Mouse (Mus musculus) testis, adult 2 months (tissue): ENCODE results near the gene Scgb1a1. TPM values are rescaled to one million over a fixed set of nuclear protein-coding genes. Genes with fewer than 3 reads are reported as not detected.
"Not testable (repeated sequence)": the region's sequence is repeated elsewhere in the genome, so short reads cannot be mapped to it uniquely, and the experiment has no call there.

Source experiments
- H3K27ac ChIP-seq: fragments of 200-500 bp; 2 replicates; pipeline ENCODE4 v1.5.1; 2012; ENCODE audit warnings: low read depth, low read length; ENCODE audit not compliant: control insufficient read depth, insufficient read depth
- H3K27me3 ChIP-seq: fragments of 200-500 bp; 2 replicates; pipeline ENCODE4 v1.6.1; 2012; ENCODE audit warnings: mild to moderate bottlenecking, low read length, moderate library complexity; ENCODE audit not compliant: control insufficient read depth, insufficient read depth
- H3K36me3 ChIP-seq: fragments of 200-500 bp; 2 replicates; pipeline ENCODE4 v1.6.1; 2012; ENCODE audit warnings: mild to moderate bottlenecking, low read length; ENCODE audit not compliant: control insufficient read depth, insufficient read depth
- H3K4me1 ChIP-seq: fragments of 200-500 bp; 2 replicates; pipeline ENCODE4 v1.6.1; 2012; ENCODE audit warnings: low read length; ENCODE audit not compliant: control insufficient read depth, insufficient read depth
- H3K4me3 ChIP-seq: fragments of 200-500 bp; 2 replicates; pipeline ENCODE4 v1.5.1; 2012; ENCODE audit warnings: low read depth, mild to moderate bottlenecking, low read length, moderate library complexity, mixed read lengths; ENCODE audit not compliant: control insufficient read depth
- CTCF ChIP-seq: fragments of 200-500 bp; IDR thresholded peaks from 2 replicates; pipeline ENCODE4 v1.5.1; 2012; ENCODE audit warnings: low read depth, mild to moderate bottlenecking, inconsistent platforms, low read length, moderate library complexity; ENCODE audit not compliant: control insufficient read depth, insufficient read depth, insufficient replicate concordance
- POLR2A ChIP-seq: fragments of 200-500 bp; IDR thresholded peaks from 2 replicates; pipeline ENCODE4 v1.6.1; 2012; ENCODE audit warnings: low read depth, mild to moderate bottlenecking, inconsistent platforms, low read length, moderate library complexity; ENCODE audit not compliant: control insufficient read depth
- polyA plus RNA-seq: library from polyadenylated mRNA; depleted of rRNA; stranded (reverse); fragments of >200 nt; gene quantifications from 2 replicates; pipeline ENCODE4 v1.2.3, GENCODE M21; 2012

The Scgb1a1 gene
- polyA plus RNA-seq, 1 experiment = 0.41 TPM

DNA sequence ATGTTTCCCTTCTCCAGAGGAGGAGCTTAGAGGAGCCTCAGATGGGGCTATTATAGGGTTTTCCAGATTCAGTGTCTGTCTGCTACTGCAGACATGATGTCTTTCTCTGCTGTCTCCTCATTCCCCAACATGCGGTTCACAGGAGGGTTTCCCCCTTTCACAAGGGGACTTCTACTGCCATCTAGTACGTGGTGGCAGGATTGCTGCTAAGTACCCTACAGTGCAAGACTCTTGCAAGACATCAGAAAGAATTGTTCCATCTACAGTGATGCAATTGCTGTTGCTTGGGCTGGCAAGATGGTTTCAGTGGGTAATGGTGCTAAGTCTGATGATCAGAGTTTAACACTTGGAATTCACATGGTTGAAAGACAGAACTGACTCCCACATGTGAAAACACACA lies 32.6 kb downstream of the Scgb1a1 start:
- H3K36me3 ChIP-seq = no peaks in the 10 kb centered on the region
- no peak overlapping the region for H3K4me3 ChIP-seq
- TF ChIP-seq CTCF = no peak
- TF ChIP-seq POLR2A = no peak

DNA sequence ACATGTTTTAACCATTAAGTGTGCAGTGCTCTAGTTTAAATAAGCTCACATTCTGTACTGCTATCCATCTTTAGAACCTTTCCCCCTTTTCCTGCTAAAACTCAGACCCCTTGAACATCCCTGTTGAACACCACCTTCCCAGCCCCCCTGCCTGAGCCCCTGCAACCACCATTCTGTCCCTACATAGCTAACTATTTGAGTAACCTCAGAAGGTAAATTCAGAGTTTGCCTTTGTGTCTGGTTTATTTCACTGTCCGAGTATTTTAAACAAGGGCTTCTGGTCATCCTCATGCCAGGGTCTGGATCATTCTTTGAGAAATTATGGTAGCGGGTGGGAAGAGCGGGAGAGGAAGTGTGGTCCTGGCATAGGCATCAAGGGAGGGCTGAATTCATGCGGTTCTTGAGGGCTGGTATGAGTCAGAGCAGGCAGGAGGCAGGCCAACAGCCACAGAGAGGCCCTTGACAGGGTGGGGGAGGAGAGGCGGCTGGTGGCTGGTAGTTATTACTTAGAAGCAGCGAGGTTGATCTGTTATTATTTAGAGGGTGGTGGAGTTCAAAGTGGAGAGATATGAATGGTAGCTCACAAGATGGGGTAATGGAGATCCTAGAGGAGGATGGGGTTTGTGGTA lies 34.8 kb downstream of the Scgb1a1 start:
- Histone ChIP-seq H3K4me1 (no peaks in the 10 kb centered on the region), H3K36me3 (no peaks in the 10 kb centered on the region), H3K27me3 (no peaks in the 10 kb centered on the region), H3K27ac (no peak overlapping the region), H3K4me3 (no peak overlapping the region)
- TF ChIP-seq CTCF = no peak
- no peak for TF ChIP-seq POLR2A

More for the DNA sequence above, 32.6 kb downstream of the Scgb1a1 start:
- Histone ChIP-seq H3K27me3 (no peaks in the 10 kb centered on the region), H3K4me1 (no peaks in the 10 kb centered on the region), H3K27ac (no peak overlapping the region)

DNA sequence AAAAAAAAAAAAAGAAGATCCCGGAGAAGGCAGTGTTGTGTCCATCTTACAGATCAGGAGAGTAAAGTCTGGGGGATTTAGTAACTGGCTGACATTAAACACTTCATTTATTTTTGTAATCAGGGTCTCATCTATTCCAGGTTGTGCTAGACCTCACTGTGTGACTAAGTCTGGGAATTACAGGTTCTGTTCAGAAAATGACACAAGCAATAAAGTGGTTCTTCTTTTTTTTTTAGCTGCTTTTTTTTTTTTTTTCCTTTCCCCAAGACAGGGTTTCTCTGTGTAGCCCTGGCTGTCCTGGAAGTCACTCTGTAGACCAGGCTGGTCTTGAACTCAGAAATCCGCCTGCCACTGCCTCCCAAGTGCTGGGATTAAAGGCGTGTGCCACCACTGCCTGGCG lies 35.8 kb downstream of the Scgb1a1 start:
- not testable (repeated sequence) for H3K27me3 ChIP-seq, H3K4me3 ChIP-seq, H3K27ac ChIP-seq

DNA sequence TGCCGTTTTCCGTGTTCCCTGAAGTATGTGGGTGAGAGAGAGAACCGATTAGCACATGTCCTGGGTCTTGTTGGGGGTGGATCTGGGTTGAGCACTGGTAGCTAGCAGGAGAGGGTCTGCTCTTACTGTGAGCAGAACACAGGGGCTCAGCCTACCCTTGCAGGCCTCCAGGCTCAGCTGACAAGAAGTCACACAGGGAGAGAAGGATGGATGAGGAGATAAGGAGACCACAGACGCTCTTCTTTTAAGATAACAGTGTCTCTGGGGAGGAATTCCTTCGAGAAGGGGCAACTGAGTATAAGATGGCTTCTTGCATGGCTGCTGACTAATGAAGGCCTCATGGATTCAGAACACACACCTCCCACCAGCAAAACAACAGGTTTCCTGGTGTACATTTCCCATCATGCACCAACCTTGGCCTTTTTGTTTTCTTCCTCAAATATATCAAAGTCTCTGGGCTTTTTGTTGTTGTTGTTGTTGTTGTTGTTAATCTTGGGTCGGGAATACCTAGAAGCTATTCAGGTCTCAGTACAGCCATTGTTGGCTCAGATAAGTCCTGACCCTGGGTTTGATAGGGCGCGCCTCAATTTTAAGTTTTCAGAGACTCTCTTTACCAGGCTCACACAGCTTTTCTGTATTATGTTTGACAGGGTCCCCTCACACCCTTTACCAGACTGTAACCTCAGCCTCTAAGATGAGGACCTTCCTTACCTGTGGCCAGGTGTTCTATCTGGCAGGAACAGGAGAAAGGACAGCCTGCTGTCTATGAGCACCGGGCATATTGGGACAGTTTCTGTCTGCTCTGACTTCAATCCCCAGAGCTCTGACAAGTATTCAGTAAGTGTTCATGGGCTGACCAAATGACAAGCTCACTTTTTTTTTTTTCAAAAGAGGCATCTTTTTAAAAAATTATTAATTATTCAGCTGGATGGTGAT lies 37.2 kb downstream of the Scgb1a1 start:
- Histone ChIP-seq H3K36me3 (no peaks in the 10 kb centered on the region), H3K4me3 (no peak overlapping the region), H3K27ac (no peak overlapping the region), H3K4me1 (peaks cover 5% of the 10 kb centered on the region), H3K27me3 (no peaks in the 10 kb centered on the region)
- no peak for TF ChIP-seq POLR2A
- no peak for TF ChIP-seq CTCF

More for the DNA sequence above, 35.8 kb downstream of the Scgb1a1 start:
- not testable (repeated sequence) for H3K4me1 ChIP-seq, H3K36me3 ChIP-seq

DNA sequence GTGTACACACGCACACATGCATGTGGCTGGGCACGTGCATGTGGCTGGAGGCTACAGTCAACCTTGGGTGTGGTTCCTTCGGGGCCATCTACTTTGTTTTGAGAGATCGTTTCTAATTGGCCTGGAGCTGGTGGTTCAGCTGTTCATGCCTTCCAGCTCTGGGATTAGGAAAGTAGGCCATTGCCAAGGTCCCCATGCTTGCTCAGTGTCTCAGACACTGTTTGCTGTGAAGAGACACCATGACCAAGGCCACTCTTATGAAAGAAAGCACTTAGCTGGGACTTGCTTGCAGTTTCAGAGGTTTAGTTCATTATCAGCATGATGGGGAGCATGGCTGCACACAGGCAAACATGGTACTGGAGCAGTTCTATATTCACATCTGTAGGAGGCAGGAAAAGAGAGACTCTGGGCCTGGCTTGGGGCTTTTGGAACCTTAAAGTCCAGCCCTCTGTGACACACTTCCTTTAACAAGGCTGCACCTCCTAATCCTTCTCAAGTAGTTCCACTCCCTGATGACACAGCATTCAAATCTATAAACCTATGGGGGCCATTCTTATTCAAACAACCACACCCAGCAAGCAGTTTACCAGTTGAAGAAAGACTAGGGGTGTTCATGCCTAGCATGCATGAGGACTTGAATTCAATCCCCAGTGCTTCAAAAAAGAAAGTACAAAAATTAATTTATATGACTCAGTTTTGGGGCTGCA lies 38.6 kb downstream of the Scgb1a1 start:
- Histone ChIP-seq H3K4me3 (no peak overlapping the region), H3K27ac (no peak overlapping the region), H3K36me3 (no peaks in the 10 kb centered on the region), H3K4me1 (peaks cover 5% of the 10 kb centered on the region), H3K27me3 (no peaks in the 10 kb centered on the region)
- TF ChIP-seq POLR2A (no peak), CTCF (no peak)

DNA sequence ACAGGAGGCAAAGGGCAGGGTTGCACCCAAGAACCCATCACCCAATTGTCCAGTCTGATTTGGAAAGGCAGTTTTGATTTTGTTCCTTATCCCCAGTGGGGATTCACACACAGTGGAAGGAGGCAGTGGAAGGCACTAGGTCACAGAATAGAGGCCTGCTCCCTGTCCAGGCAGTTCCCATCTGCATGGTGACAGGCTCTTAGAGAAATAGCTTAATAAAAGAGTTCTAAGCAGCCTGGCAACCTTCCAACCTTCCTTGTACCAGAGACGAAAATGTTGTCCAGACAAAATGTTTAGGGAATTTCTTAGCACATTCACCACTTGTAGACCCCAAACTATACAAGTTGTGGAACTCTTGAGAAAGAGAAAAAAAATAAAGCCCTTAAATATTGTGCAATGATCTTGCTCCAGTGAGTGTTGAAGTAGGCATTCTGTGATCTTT lies 39.8 kb downstream of the Scgb1a1 start:
- no peaks in the 10 kb centered on the region for H3K36me3 ChIP-seq
- H3K4me3 ChIP-seq = no peak overlapping the region
- no peak for TF ChIP-seq CTCF
- no peak for TF ChIP-seq POLR2A
- H3K27ac ChIP-seq = no peak overlapping the region
- H3K27me3 ChIP-seq = no peaks in the 10 kb centered on the region
- H3K4me1 ChIP-seq = peaks cover 5% of the 10 kb centered on the region
